Mouse (Mus musculus): Measurements from ENCODE around the gene Dnmt3l.
"Not testable (repeated sequence)": the region's sequence is repeated elsewhere in the genome, so short reads cannot be mapped to it uniquely, and the experiment has no call there.

Dnmt3l gene

DNA sequence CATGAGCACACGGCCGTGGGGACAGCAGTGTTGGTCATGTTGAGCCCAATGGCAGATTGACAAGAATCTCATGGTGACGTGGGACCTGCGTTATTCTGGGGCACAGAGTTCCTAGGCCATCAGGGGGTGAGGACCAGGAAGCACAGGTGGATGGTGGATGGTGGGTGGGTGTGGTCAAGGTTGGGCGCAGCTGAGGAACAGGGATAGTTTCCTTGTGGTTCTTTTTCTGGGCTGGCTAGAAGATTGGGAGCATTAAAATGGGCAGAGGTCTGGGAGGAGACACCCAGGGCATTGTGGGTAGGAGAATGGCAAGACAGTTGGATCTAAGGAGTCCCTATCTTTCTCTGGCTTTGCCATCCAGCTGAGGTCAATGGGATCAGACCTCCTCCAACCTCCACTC is at the start of gene Dnmt3l:
Gene Dnmt3l (plus strand): TSS at position 301 of the 400 bp plus-strand sequence.
- in situ Hi-C loops (cut with MseI, MboI) = no loop called here

DNA sequence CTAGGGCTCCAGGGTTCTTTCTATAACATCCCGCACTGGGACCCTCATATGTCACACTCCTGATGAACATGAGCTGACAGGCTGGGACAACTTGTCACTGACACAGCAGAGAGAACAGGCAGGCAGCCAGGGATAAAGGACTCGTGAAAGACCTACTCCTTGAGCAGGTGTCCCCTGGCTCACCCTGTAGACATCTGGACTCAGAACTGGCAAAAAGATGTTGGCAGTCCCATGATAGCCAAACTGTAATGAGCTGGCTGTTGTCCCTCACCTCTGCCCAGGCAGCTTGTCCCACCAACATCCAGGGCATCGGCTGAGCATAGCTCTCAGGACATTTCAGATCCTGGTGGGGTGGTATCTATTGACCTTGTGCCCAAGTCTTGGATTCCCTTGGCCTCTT is 46.1 kb upstream of the Dnmt3l start:
- in situ Hi-C loops (cut with MseI, MboI) = no loop called here

DNA sequence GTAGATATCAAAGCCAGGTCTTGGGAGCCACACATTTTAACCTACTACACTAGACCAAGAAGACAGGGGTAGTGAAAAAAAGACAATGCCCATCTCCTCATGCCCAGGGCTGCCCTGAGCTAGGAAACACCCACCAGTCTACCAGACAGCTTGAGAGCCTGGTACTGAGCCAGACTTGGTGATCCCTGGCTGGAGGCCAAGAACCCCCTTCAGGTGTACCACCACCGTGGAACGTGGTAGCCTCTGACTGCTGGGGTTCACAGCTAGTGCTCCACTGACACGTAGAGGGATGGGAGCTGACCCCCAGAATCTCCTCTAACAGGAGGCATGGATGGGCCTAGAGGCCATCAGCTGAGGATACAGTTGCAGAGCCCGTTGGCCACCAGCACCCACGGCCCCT is 41.5 kb upstream of the Dnmt3l start:
- in situ Hi-C loops (cut with MseI, MboI) = no loop called here

DNA sequence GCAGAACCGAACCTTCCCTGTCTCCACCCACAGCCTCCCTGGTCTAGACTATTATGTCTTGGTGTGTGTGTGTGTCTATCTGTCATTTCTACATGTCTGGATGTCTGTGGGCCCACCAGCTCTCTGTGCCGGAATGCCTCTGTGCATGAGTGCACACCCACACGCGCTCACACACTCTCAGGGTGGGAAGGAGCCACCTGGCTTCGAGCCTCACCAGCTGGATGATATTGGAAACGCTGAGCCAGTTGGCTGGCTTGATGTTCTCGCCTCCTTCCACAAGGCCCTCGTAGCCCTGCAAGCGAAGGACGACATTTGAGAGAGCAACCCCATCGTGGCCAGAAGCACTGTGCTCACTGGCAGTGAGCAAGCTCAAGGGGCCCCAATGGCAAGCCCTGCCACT is 40.0 kb upstream of the Dnmt3l start:
- in situ Hi-C loops (cut with MseI, MboI) = no loop called here

DNA sequence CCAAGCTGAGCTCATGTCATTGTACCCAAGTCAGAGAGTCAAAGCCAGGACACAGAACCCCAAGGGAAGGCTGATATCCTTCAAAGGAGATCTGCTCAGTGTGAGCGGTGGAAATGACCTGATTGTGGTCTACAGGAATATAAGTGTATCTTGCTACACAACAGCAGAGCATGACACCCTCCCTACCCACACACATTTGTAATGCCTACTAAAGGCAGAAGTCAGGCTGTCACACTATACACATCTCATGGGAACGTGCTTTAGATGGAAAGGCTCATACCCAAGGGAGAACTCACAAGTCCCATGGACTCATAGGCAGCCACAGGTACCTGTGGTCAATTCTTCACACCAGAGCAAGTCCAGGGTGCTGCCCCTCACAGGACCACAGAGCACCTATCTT is 39.4 kb upstream of the Dnmt3l start:
- in situ Hi-C loops (cut with MseI, MboI) = no loop called here

GRCm38 (mm10) chr10:78004479-78005100 is 37.2 kb upstream of the Dnmt3l start:
- in situ Hi-C loops (cut with MseI, MboI) = no loop called here

- in situ Hi-C loops (cut with MseI, MboI) = no loop called here
Observed at GRCm38 (mm10) chr10:78005791-78006438, 35.8 kb upstream of the Dnmt3l start.

- in situ Hi-C loops (cut with MseI, MboI) = no loop called here
Observed at GRCm38 (mm10) chr10:78007203-78007602, 34.5 kb upstream of the Dnmt3l start.

DNA sequence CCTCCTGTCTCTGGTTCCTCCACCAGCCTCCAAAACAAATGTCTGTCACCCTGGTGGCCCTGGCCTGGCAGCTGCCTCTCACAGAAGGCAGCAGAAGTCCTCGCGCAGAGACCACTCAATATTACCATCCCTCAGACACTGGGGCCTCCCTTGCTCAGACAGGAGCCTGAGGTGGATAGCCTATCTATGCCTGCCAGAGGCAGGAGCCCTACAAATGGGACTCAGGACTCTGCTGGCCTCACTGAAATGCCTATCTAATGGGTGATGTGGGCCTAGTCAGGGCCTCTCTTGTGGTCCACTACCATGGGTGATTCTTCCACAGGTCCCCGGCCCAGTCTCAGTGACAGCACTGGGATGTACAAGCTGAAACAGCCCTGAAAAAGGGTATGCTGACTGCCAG is 33.6 kb upstream of the Dnmt3l start:
- in situ Hi-C loops (cut with MseI, MboI) = no loop called here

GRCm38 (mm10) chr10:78009184-78009944 is 32.4 kb upstream of the Dnmt3l start:
- in situ Hi-C loops (cut with MseI, MboI) = no loop called here

- in situ Hi-C loops (cut with MseI, MboI) = no loop called here
Observed at GRCm38 (mm10) chr10:78009945-78010293, 31.8 kb upstream of the Dnmt3l start, which contains the start of gene Pfkl. Gene Pfkl, minus strand, starts transcription at chr10:78010083.

GRCm38 (mm10) chr10:78010335-78010734 is 31.4 kb upstream of the Dnmt3l start:
- in situ Hi-C loops (cut with MseI, MboI) = no loop called here

GRCm38 (mm10) chr10:78011116-78011515 is 30.6 kb upstream of the Dnmt3l start:
- in situ Hi-C loops (cut with MseI, MboI) = not testable (repeated sequence)

GRCm38 (mm10) chr10:78012661-78013495 is 28.9 kb upstream of the Dnmt3l start:
- in situ Hi-C loops (cut with MseI, MboI) = no loop called here

DNA sequence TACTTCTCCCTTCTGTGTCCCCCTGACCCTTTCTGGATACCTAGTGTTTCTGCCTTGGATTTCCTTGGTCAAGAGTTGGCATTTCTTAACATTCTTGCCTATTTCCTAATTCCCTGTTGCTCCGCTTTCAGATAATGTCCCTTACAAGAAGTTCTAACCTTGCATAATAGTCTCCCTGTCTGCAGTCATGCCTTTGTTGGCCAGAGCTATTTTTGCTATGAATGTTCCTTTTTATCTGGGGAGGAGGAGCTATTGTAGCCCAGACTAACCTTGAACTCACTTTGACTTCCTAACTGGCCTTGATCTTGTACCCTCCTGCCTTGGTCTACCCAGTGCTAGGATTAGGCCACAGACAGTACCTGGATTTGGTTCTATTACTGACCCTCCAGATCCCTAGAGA is 26.3 kb upstream of the Dnmt3l start:
- in situ Hi-C loops (cut with MseI, MboI) = no loop called here

GRCm38 (mm10) chr10:78016366-78016765 is 25.4 kb upstream of the Dnmt3l start:
- in situ Hi-C loops (cut with MseI, MboI) = no loop called here

DNA sequence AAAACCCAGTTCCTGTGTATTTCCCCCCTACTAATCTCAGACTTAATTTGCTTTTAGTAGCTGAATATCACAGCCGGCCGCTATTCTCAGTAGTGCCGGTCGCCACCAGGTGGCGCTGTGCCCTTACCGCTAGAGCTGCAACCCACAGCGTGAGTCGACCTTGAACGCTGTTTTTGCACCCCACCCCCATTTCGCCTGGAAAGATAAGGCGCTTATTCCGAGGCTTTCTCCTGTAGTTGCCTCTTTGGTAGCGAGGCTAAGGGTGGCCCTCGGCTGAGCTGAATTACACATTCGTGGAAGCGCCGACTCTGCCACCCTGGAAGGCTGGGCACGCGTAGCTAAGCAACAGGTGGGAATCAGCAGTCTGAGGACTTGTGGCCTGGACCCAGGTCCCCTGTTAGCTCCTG is 22.9 kb upstream of the Dnmt3l start:
- in situ Hi-C loops (cut with MseI, MboI) = no loop called here

DNA sequence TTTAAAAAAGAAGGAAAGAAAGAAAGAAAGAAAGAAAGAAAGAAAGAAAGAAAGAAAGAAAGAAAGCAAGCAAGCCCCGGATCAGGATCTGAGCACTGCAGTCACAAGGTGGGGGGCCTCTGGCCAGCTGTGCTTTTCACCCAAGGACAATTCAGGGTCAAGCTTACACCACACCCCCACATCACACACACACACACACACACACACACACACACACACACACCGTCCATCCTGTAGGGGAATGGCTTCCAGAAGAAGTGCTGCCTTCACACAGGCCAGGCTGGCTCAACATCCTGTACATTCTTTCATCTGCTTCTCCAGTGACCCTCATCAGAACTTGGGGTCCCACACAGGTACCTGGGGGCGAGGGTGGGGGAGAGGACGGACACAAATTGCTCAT is 22.5 kb upstream of the Dnmt3l start:
- in situ Hi-C loops (cut with MseI, MboI) = no loop called here

GRCm38 (mm10) chr10:78019984-78020383 is 21.8 kb upstream of the Dnmt3l start:
- in situ Hi-C loops (cut with MseI, MboI) = not testable (repeated sequence)

GRCm38 (mm10) chr10:78025453-78025852 is 16.3 kb upstream of the Dnmt3l start:
- in situ Hi-C loops (cut with MseI, MboI) = loop anchor here (5.0 kb wide), 1 partner anchor 137 kb away; no protein-coding TSS in a partner anchor

GRCm38 (mm10) chr10:78028129-78028528 is 13.6 kb upstream of the Dnmt3l start:
- in situ Hi-C loops (cut with MseI, MboI) = loop anchor here (5.0 kb wide), 1 partner anchor 134 kb away; no protein-coding TSS in a partner anchor

- in situ Hi-C loops (cut with MseI, MboI) = loop anchor here (5.0 kb wide), 1 partner anchor 133 kb away; no protein-coding TSS in a partner anchor
Observed at GRCm38 (mm10) chr10:78029080-78029479, 12.7 kb upstream of the Dnmt3l start.
